ENCODE assay signal across 27 mouse cellular contexts in the genomic region with DNA sequence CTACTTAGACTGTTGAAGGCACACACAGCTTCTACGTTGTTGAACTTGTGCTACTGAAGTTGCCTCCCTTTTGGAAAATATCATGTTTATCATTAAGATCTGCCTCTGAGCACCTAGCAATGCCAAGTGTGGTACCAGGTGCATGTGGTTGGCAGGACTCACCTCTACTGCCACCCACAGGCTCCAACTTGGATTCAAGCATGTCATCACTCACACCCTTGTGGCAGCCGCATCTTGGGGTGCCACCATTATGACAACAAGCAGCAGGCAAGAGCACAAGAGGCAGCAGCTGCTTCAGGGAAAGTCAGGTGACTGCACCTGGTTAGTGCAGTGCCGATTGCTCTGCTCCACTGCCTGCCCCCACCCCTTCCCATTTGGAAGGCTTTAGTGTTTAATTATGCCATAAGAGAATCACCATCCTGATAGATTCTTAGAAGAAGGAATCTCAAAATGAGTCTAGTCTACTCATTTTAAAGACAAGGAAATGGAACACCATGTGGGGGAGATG.
DNase-seq lines count a peak whose midpoint lies in the region; ATAC-seq and TF ChIP-seq lines count a peak whose summit lies in the region.
"Had no signal": no experiment of that assay in that cellular context is flagged by ENCODE, and none has a peak within 500 bp of the region (broad histone marks: within the 10 kb centered on the region; RNA-seq: fewer than 3 reads in every experiment).

No protein-coding gene starts in this region.

- no peaks in the 10 kb centered on the region for H3K27me3 ChIP-seq in intestine, embryonic 14.5 days (replicated peaks; ENCODE audit: control insufficient read depth, insufficient read depth, low read length)
- H3K27me3 ChIP-seq in intestine, postnatal 0 days (replicated peaks; ENCODE audit: control insufficient read depth, insufficient read depth, low read length): no peaks in the 10 kb centered on the region
- peaks cover 2% of the 10 kb centered on the region for H3K27me3 ChIP-seq in CH12.LX (replicated peaks)
- H3K27me3 ChIP-seq: embryonic facial prominence, embryonic 13.5 days; heart, embryonic 15.5 days; intestine, embryonic 15.5 days; limb, embryonic 15.5 days; liver, embryonic 15.5 days; lung, embryonic 15.5 days; neural tube, embryonic 12.5 days had no signal

- no peak overlapping the region for H3K9ac ChIP-seq in intestine, embryonic 14.5 days (ENCODE audit: low read length)
- H3K9ac ChIP-seq in intestine, postnatal 0 days (ENCODE audit: low read depth, low read length): no peak overlapping the region
- no peak overlapping the region for H3K9ac ChIP-seq in CH12.LX (ENCODE audit: insufficient read depth, low read depth)
- H3K9ac ChIP-seq: embryonic facial prominence, embryonic 13.5 days; forebrain, postnatal 0 days; heart, embryonic 15.5 days; intestine, embryonic 15.5 days; limb, embryonic 15.5 days; liver, embryonic 15.5 days; lung, embryonic 15.5 days; neural tube, embryonic 12.5 days had no signal

- H3K27ac ChIP-seq in intestine, embryonic 14.5 days (ENCODE audit: low read depth): no peak overlapping the region
- H3K27ac ChIP-seq in intestine, postnatal 0 days (ENCODE audit: low read depth, low read length): no peak overlapping the region
- H3K27ac ChIP-seq in CH12.LX (ENCODE audit: insufficient read depth, low read depth): no peak overlapping the region
- H3K27ac ChIP-seq: embryonic facial prominence, embryonic 13.5 days; heart, embryonic 15.5 days; intestine, embryonic 15.5 days; limb, embryonic 10.5 days; limb, embryonic 15.5 days; liver, embryonic 15.5 days; lung, embryonic 15.5 days; midbrain, embryonic 10.5 days; neural tube, embryonic 12.5 days had no signal

- dilution Hi-C loops in CH12.LX (cut with MboI; ENCODE audit: extremely low pct_ligation_motif_present, extremely low pct_unique_long_range_greater_than_20kb, low sequenced_read_pairs): no loop called here

- no peak for TF ChIP-seq EP300 in CH12.LX (IDR thresholded peaks at IDR 0.05; ENCODE audit: low read length)

- no peaks in the 10 kb centered on the region for H3K79me2 ChIP-seq in CH12.LX (replicated peaks; ENCODE audit: control insufficient read depth, extremely low read depth, insufficient read depth, poor library complexity, severe bottlenecking)

- 79% methylated on average over 3 of the region's 3 CpGs for WGBS in intestine, embryonic 14.5 days
- 73% methylated on average over 3 of the region's 3 CpGs for WGBS in intestine, postnatal 0 days

- no peaks in the 10 kb centered on the region for H3K36me3 ChIP-seq in intestine, embryonic 14.5 days (ENCODE audit: control insufficient read depth, insufficient read depth, low read length)
- H3K36me3 ChIP-seq in intestine, postnatal 0 days (ENCODE audit: control insufficient read depth, insufficient read depth): no peaks in the 10 kb centered on the region
- no peaks in the 10 kb centered on the region for H3K36me3 ChIP-seq in CH12.LX (replicated peaks in 1 of 2; ENCODE audit: control insufficient read depth in 1 of 2, insufficient read depth in 1 of 2, low read length in 1 of 2)
- H3K36me3 ChIP-seq: embryonic facial prominence, embryonic 13.5 days; heart, embryonic 15.5 days; intestine, embryonic 15.5 days; limb, embryonic 10.5 days; limb, embryonic 15.5 days; liver, embryonic 15.5 days; lung, embryonic 15.5 days; midbrain, embryonic 10.5 days; neural tube, embryonic 12.5 days had no signal

- no peak for TF ChIP-seq CTCF in intestine, postnatal 0 days (IDR thresholded peaks at IDR 0.05; ENCODE audit: low read depth)
- TF ChIP-seq CTCF in CH12.LX (conservative IDR thresholded peaks at IDR 0.05 in 1 of 2, IDR thresholded peaks at IDR 0.05 in 1 of 2; ENCODE audit: low read depth in 2 of 2, low read length in 2 of 2): peak in 1 of 2 experiments; percentile 40; a peak in 2 of 4 replicates

- peak; percentile 25 for TF ChIP-seq RAD21 in CH12.LX (IDR thresholded peaks at IDR 0.05; ENCODE audit: low read depth, low read length)

- no peak overlapping the region for H3K4me2 ChIP-seq in intestine, embryonic 14.5 days (ENCODE audit: low read length)
- no peak overlapping the region for H3K4me2 ChIP-seq in intestine, postnatal 0 days (replicated peaks; ENCODE audit: low read depth)
- no peak overlapping the region for H3K4me2 ChIP-seq in CH12.LX (ENCODE audit: insufficient read depth, low read depth, poor library complexity, severe bottlenecking)
- H3K4me2 ChIP-seq: embryonic facial prominence, embryonic 13.5 days; heart, embryonic 15.5 days; intestine, embryonic 15.5 days; limb, embryonic 15.5 days; liver, embryonic 15.5 days; lung, embryonic 15.5 days; neural tube, embryonic 12.5 days had no signal

- no peak for ATAC-seq in intestine, embryonic 14.5 days (replicated peaks; ENCODE audit: low FRiP score, low TSS enrichment, low read depth)
- ATAC-seq in intestine, postnatal 0 days: no peak
- ATAC-seq: forebrain, postnatal 0 days; intestine, embryonic 15.5 days; midbrain, embryonic 16.5 days had no signal

- H3K4me3 ChIP-seq in intestine, embryonic 14.5 days (ENCODE audit: low read depth, low read length): no peak overlapping the region
- no peak overlapping the region for H3K4me3 ChIP-seq in intestine, postnatal 0 days (ENCODE audit: low read depth, low read length)
- H3K4me3 ChIP-seq in CH12.LX (replicated peaks in 1 of 3; ENCODE audit: low read depth in 2 of 3, low read length in 2 of 3, poor library complexity in 1 of 3): no peak overlapping the region
- H3K4me3 ChIP-seq: embryonic facial prominence, embryonic 13.5 days; erythroblast, embryonic 14.5 days; heart, embryonic 15.5 days; intestine, embryonic 15.5 days; limb, embryonic 10.5 days; limb, embryonic 15.5 days; liver, embryonic 15.5 days; lung, embryonic 15.5 days; midbrain, embryonic 10.5 days; myocyte; neural tube, embryonic 12.5 days had no signal

- H3K4me1 ChIP-seq in intestine, embryonic 14.5 days (replicated peaks; ENCODE audit: control insufficient read depth, insufficient read depth, low read length): no peaks in the 10 kb centered on the region
- H3K4me1 ChIP-seq in intestine, postnatal 0 days (replicated peaks; ENCODE audit: control insufficient read depth, insufficient read depth, low read length): no peaks in the 10 kb centered on the region
- H3K4me1 ChIP-seq in CH12.LX (ENCODE audit: control insufficient read depth in 1 of 2, insufficient read depth in 2 of 2): no peaks in the 10 kb centered on the region
- H3K4me1 ChIP-seq: embryonic facial prominence, embryonic 13.5 days; heart, embryonic 15.5 days; intestine, embryonic 15.5 days; limb, embryonic 10.5 days; limb, embryonic 15.5 days; liver, embryonic 15.5 days; lung, embryonic 15.5 days; midbrain, embryonic 10.5 days; neural tube, embryonic 12.5 days had no signal

- no peak for TF ChIP-seq POLR2A in CH12.LX (IDR thresholded peaks at IDR 0.05; ENCODE audit: low read depth, low read length)

- no peaks in the 10 kb centered on the region for H3K9me3 ChIP-seq in intestine, embryonic 14.5 days (ENCODE audit: control insufficient read depth, low read length)
- no peaks in the 10 kb centered on the region for H3K9me3 ChIP-seq in intestine, postnatal 0 days (ENCODE audit: control insufficient read depth)
- H3K9me3 ChIP-seq in CH12.LX (replicated peaks; ENCODE audit: low read length): no peaks in the 10 kb centered on the region
- H3K9me3 ChIP-seq: embryonic facial prominence, embryonic 13.5 days; heart, embryonic 15.5 days; intestine, embryonic 15.5 days; limb, embryonic 10.5 days; limb, embryonic 15.5 days; liver, embryonic 15.5 days; lung, embryonic 15.5 days; neural tube, embryonic 12.5 days had no signal

- peak; percentile 28 for DNase-seq in intestine, embryonic 14.5 days (ENCODE audit: low spot score)
- no peak for DNase-seq in CH12.LX (ENCODE audit: extremely low read depth)
- peak; percentile 16 to 45 for DNase-seq in thymus, adult 18-20 months
- DNase-seq in thymus, postnatal 25 days: peak; percentile 61
- DNase-seq in urinary bladder, adult 18-20 months (ENCODE audit: low spot score in 2 of 2): no peak
- DNase-seq in embryo, embryonic 10.5 days (ENCODE audit: low spot score): no peak
- DNase-seq: adrenal gland, postnatal 25 days; cerebellum, adult 11-12 months; cerebellum, adult 9-11 months; forebrain, postnatal 0 days; gastrocnemius, postnatal 10 days; kidney, adult 8-10 months; kidney, postnatal 10 days; layer of hippocampus, adult 9-11 months had no signal

- in situ Hi-C loops in CH12.LX (cut with MboI; ENCODE audit: low pct_ligation_motif_present, low pct_unique_long_range_greater_than_20kb, low sequenced_read_pairs): no loop called here

TF ChIP-seq in CH12.LX, 34 proteins besides CTCF, POLR2A, EP300 and RAD21:
- TF ChIP-seq SMC3 (IDR thresholded peaks at IDR 0.05; ENCODE audit: low read depth, low read length) (peak; percentile 27; the same call in 1 of the 2 replicates), POLR2AphosphoS2 (IDR thresholded peaks at IDR 0.05; ENCODE audit: low read depth, low read length) (no peak)

Comparison
In these comparisons a context has a peak if more than half of its experiments do, and no peak if none do; other contexts are left out.
1. DNase-seq: peak in intestine, embryonic 14.5 days (single experiment), thymus, adult 18-20 months (2 of 2) and thymus, postnatal 25 days (single experiment); none in CH12.LX (single experiment), urinary bladder, adult 18-20 months (0 of 2) and embryo, embryonic 10.5 days (single experiment).